Mouse (Mus musculus) embryo, embryonic 10.5 days (tissue): ENCODE results near the gene Actl11.

Source experiments
- DNase-seq: peaks from one replicate; pipeline ENCODE4 v3.0.0-alpha.2; 2015; ENCODE audit warnings: low spot score

Gene Actl11

DNA sequence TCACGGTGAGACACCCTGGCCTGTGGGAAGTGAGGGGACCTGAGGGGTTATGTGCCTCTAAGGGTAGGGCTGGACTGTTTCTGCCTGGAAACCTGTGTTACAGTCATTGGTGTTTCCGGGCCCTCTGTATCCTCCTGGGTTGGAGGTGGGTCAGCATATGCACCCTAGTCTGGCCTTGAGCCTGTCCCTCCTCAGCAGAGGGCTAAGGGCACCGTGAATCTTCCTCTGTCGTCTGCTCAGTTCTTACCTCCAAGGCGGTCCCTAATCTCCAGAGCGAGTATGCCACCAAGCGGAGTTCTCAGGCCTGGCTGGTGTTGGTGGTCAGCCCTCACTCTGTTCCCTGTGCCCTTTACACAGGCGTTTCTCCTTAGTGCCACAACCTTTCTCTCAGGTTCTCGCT lies 34.6 kb downstream of the Actl11 start:
- DNase-seq, result no peak

DNA sequence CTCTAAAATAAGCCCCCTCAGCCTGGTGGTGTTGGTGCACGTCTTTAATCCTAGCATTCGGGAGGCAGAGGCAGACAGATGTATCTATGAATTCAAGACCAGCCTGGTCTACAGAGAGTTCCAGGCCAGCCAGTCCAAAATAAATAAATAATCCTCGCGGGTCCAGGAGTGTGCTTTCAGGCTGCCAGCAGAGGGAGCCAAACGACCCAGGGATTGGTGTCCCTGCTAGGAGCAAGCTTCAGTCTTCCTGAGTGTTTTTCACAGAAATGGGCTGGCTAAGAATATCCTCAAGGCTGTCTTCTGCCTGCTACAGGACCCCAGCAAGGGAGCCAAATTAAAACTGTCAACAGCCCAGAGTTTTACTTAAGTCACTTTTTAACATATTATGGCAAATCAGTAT lies 35.4 kb downstream of the Actl11 start:
- DNase-seq, result peak; percentile 93

DNA sequence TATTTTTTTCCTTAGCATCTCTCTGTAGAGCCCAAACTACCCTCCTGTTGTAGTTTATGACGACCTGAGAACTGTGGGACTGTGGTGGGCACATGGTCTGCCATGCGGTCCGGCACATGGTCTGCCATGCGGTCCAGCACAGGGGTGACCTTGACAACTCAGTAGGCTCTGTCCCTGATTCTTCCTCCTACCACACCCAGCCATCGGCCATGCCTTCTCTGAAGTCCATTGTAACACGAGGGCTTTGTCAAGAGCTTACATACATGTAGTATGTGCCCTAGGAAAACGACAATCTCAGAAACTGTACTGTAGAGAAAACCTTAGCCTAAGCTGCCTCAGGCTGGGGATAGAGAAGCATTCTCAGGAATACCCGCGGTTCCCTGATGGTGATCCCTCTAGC lies 36.4 kb downstream of the Actl11 start:
- DNase-seq, result no peak

DNA sequence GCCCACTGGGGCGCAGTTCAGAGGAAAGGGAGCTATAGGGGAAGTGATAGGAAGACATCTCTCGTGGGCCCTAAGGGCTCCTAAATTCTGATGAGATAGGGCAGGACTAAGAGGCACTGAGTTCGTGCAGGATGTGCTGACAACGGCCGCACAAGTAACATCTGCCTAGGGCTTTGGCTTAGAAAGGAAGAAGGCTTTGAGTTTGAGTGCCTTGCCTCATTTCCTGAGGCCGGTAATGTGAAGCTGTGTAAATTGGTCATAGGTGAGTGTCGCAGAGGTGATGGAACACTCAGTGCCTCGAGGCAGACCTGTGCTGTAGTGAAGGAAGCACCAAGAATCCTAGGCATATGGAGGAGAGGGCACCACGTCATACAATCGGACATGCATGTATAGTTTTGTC lies 38.4 kb downstream of the Actl11 start:
- no peak for DNase-seq

DNA sequence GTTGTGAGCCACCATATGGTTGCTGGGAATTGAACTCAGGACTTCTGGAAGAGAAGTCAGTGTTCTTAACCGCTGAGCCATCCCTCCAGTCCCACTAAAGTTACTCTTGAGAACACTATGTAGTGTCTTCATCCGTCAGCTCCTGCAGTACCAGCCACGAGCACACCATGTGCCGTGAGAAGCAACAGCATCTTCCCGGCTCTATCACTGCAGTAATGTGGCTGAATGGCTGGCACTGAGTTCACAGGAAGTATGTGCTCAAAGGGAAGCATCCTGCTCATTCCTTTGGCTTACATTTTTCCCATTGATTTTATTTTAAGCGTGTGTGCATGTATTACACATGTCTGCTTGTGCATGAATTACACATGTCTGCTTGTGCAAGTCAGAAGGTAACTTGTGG lies 39.2 kb downstream of the Actl11 start:
- DNase-seq, result no peak

DNA sequence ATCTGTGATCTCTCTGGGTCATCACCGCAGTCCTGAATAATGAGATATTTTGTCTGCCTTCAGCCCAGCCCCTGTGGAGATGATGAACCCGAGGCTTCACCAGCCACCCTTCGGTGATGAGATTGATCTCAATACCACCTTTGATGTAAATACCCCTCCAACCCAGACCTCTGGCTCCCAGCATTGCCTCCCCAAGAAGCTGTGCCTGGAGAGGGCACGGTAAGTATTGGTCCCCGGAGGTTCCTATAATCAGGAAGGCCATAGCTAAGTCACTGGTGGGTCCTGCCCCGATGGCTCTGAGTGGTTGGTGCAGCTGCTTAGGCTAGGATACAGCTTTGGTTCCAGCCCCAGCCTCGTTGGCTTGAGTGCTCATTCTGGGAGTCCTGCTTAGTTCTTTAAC lies 40.3 kb downstream of the Actl11 start:
- DNase-seq, result no peak

DNA sequence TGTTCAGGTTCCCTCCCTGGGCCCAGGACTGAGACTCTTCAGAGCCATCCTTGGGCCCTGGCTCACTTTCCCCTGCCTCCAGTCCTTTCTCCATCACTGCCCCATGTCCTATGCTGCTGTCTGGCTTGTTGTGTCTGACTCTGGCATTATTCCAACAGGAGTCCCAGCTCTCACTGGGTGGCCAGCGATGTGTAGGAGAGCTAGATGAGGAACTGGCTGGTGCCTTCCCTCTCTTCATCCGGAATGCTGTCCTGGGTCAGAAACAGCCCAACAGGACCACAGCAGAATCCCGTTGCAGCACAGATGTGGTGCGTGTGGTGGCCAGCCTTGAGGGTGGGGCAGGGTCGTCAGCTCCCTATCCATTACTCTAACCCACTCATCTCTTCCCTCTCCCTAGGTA lies 42.0 kb downstream of the Actl11 start:
- DNase-seq, result no peak

DNA sequence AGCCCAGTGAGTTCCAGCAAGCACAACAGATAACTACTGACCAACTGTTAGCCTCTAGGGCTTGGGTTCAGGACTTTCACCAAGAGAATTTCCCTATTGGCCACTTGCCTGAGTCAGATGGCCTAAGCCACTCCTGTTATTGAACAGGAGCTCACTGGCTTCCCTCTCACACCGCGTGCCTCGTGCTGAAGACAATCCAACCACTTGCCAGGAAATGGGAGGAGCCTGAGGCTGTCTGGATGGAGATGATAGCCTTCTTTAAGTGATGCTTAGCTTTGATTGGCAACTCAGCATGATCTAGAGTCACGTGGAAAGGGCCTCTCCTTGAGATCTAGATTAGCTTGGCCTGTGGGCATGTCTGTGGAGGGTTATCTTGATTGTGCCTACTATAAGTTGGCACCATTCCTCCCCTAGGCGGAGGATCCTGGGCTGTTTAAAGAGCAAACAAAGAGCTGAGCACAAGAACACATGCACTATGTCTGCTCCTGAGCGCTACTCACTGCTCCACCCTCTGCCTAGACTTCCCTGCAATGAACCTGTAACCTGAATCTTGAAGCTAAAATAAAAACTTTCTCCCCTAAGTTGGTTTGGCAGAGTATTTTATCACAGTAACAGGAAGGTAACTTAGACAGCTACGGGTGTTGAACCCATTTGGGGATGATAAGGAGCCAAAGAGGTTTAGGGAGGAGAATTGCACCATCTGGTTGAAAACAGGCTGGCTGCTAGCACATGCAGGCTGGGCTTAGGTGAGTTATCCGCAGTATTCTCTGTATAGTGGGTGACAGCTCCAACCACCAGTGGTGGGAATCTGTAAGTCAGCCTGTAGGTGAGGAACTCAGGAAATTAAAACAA lies 43.6 kb downstream of the Actl11 start:
- DNase-seq, result no peak

DNA sequence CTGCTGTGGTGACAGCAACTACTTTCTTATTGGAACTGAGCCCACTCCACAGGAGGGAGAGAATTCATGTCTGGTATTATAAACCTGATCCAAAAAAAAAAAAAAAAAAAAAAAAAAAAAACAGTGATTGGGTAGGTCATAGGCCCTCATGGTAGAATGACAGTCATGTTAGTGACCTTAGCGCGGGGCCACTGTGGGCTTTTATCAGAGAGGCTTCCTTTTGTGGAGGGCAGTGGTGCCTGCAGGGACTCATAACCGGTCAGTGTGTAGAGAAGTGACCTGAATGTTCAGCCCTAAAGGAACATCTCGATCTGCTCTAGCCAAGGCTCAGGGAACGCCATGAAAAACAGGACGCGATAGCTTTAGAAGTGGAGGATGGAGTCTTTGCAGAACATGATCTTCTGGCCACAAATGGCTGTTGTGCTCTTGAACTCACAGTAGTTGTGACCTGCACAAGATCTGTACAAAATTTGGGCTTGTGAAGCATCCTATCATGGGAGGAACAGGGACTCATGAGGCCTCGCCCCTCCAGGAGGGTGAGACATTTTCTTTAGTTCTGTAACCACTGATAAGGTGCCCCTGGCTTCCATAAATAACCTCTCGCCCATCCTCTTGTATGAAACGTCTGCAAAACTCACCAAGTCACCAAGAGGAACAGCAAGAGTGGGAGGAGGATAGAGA lies 46.4 kb downstream of the Actl11 start:
- no peak for DNase-seq

DNA sequence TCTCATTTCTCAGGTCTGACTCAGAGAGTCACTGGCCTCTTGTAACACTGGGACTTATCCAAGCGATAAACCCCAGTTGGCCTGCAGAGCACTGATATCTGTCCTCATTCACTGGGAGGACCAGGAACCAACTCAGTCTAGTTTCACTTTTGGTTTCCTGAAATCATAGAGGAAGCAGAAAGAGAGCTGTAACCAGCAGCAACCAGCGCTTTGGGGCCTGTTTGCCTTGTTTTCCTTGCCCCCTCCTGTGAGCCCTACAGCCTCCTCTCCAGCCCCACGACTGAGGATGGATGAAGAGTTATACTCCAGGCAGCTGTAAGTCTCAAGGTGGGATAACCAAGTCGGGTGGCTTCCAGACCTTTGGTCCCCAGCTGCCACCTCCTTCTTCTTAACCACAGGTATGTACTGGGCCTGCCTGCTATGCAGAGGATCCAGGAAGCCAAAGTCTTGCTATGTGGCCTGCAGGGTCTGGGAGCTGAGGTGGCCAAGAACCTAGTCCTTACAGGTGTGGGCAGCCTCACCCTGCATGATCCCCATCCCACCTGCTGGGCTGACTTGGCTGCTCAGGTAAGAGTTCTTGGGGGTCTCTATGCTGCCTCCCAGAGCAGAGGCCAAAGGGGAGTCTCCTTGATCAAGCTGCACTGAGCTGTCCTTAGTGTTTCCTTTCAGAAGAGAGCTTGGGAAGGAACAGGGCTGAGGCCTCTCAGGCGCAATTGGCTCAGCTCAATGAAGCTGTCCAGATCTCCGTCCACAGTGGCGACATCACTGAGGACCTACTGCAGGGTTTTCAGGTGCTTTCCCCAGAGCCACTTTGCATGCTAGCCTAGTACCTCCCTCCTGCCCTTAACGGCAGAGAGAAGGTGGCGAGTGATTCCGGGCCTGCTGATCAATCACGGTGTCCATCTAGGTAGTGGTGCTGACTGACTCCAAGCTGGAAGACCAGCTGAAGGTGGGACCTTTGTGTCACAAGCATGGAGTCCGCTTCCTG lies 47.4 kb downstream of the Actl11 start, which contains the start of gene Uba7:
Uba7 (plus strand) TSS at position 107 of the 988 bp plus-strand sequence.
- peak; percentile 23 for DNase-seq

DNA sequence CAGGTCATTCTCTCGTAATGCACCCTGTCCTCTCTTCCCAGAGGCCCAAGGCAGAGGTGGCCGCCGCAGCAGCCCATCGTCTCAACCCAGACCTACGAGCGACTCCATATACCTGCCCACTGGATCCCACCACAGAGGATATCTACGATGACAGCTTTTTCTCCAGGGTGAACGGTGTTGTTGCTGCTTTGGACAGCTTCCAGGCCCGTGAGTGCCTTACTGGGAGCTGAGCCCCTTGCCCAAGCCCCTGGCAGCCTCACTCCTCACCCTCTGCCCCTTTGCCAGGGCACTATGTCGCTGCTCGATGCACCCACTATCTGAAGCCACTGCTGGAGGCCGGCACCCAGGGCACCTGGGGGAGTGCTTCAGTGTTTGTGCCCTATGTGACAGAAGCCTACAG lies 50.5 kb downstream of the Actl11 start:
- DNase-seq, result no peak
